Mouse (Mus musculus) liver, postnatal 0 days (tissue): ENCODE measurements around the gene Wfdc3.

Source experiments
- CTCF ChIP-seq: sonication (generic); IDR thresholded peaks from 2 replicates; pipeline ENCODE4 v1.5.1; 2016; ENCODE audit warnings: antibody characterized with exemption, low read depth
- EP300 ChIP-seq: IDR thresholded peaks from 2 replicates; pipeline ENCODE4 v1.6.1; 2016; ENCODE audit warnings: antibody characterized with exemption, low read depth, mild to moderate bottlenecking

DNA sequence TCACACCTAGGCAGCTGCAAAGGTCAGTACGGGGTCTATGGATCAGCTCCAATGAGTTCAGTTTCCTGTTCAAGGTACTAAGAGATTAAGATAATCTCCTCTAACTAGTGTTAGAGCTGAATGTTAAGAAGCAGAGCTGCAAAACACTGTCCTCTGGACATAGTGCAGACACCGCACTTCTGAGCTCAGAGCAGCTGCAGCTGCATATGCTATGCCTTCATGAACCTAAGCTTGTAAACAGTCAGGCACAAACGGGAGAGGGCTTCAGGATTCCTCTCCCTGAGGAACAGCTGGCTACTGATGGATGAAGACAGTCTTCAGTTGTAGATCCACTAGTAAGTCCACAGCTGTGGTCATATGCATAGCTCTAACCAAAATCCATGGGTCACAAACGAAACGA is 44.8 kb downstream of the Wfdc3 start:
- TF ChIP-seq EP300 (no peak), CTCF (no peak)
